Mouse (Mus musculus) myocyte (in vitro differentiated cells): ENCODE results near the gene Popdc3.

ENCODE experiments used
- MAX ChIP-seq: IDR thresholded peaks from one replicate; pipeline ENCODE4 v1.6.1; 2011; ENCODE audit warnings: low read depth, mild to moderate bottlenecking, control low read depth
- MYOD1 ChIP-seq, 3 experiments: IDR thresholded peaks; one replicate each; pipeline ENCODE4 v1.6.1; 2011; ENCODE audit warnings: control low read depth in 2 of 3, low read depth in 2 of 3, mild to moderate bottlenecking in 2 of 3, moderate library complexity in 1 of 3; ENCODE audit not compliant: insufficient read length in 2 of 3, control insufficient read depth in 1 of 3
- MYOG ChIP-seq, 3 experiments: IDR thresholded peaks; one replicate each; pipeline ENCODE4 v1.6.1; 2011; ENCODE audit warnings: control low read depth in 2 of 3, low read depth in 2 of 3, mild to moderate bottlenecking in 2 of 3; ENCODE audit not compliant: insufficient read length in 2 of 3, control insufficient read depth in 1 of 3, insufficient read depth in 1 of 3
- POLR2A ChIP-seq: IDR thresholded peaks from one replicate; pipeline ENCODE4 v1.6.1; 2011; ENCODE audit warnings: low read depth, mild to moderate bottlenecking, control low read depth, moderate library complexity; ENCODE audit not compliant: insufficient read length
- POLR2AphosphoS2 ChIP-seq: IDR thresholded peaks from one replicate; pipeline ENCODE4 v1.6.1; 2011; ENCODE audit warnings: low read depth, control low read depth; ENCODE audit not compliant: insufficient read length
- USF1 ChIP-seq: IDR thresholded peaks from one replicate; pipeline ENCODE4 v1.6.1; 2011; ENCODE audit warnings: low read depth, mild to moderate bottlenecking, control low read depth, moderate library complexity

DNA sequence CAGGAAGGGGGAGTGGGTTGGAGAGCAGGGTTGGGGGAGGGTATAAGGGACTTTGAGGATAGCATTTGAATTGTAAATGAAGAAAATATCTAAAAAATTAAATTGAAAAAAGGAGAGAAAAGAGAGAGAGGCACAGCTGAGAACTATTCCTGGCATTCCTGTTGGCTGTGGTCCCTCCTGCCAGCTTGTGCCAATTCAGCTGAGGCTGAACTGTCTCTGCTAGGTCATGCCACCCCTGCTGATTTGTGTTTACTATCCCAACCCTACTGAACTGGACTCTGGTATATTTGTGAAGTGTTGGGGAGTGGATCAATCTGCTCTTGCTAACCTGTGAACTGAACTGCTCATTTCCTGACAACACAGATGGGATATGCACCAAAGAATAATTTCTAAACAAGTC, 32.3 kb downstream of the Popdc3 start:
- no peak for TF ChIP-seq POLR2A
- no peak for TF ChIP-seq USF1
- TF ChIP-seq MYOG (IDR thresholded peaks at IDR 0.05; ENCODE audit: control insufficient read depth in 1 of 3, insufficient read depth in 1 of 3, insufficient read length in 2 of 3, low read depth in 2 of 3): no peak
- peak in 1 of 3 experiments; percentile 36 for TF ChIP-seq MYOD1 (IDR thresholded peaks at IDR 0.05; ENCODE audit: control insufficient read depth in 1 of 3, insufficient read length in 2 of 3, low read depth in 2 of 3)
- no peak for TF ChIP-seq POLR2AphosphoS2
- TF ChIP-seq MAX: no peak
